Mouse (Mus musculus) heart, postnatal 10 days (tissue): ENCODE data around the gene Abcc4. TPM values are rescaled to one million over a fixed set of nuclear protein-coding genes. Genes with fewer than 3 reads are reported as not detected.
"Not testable (repeated sequence)": the region's sequence is repeated elsewhere in the genome, so short reads cannot be mapped to it uniquely, and the experiment has no call there.

Source experiments
- DNase-seq, 2 experiments: peaks; one replicate each; pipeline ENCODE4 v3.0.0; 2021
- intact Hi-C: fragments of 180-260 bp; cut with DNase I; formaldehyde crosslinking; loops from one replicate; pipeline ENCODE4 v1.15.1; 2025
- total RNA-seq, 2 experiments: library from RNA; stranded (reverse); gene quantifications; 2 replicates each; pipeline ENCODE4 v1.2.3; 2021

The Abcc4 gene
- total RNA-seq, 2 experiments from 2014 or later: 5.2 to 6.2 TPM

DNA sequence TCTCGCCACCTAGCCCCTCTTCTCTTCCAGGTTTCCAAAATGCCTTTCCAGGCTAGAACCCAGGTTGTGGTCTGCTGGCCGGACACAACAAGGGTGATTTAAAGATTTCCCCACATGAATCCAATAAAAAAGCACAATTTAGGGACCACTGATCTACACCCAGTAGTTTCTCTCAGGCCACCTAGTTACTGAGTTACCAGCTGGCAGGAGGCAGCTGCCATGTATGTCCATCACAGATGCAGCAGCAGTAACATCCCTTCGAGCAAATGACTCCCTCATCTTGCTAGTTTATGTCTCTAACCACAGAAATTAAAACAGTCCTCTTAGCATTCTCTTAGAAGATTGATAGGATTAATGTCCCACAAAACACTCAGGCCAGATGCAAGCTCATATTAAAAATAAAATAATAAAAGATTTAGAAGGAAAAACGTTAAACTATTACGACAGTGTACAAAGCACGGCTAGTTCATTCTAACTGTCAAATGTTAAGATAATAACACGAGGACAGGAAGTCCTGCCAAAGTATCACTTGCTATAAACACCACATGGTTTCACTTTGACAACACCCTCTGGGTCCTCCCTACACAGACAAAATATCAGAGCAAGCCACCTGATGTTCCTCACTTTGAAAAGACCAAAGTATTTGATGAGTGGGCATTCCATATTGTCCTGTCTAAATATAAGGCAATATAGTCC lies 56.7 kb downstream of the Abcc4 start:
- DNase-seq: no peak
- intact Hi-C loops: no loop called here

DNA sequence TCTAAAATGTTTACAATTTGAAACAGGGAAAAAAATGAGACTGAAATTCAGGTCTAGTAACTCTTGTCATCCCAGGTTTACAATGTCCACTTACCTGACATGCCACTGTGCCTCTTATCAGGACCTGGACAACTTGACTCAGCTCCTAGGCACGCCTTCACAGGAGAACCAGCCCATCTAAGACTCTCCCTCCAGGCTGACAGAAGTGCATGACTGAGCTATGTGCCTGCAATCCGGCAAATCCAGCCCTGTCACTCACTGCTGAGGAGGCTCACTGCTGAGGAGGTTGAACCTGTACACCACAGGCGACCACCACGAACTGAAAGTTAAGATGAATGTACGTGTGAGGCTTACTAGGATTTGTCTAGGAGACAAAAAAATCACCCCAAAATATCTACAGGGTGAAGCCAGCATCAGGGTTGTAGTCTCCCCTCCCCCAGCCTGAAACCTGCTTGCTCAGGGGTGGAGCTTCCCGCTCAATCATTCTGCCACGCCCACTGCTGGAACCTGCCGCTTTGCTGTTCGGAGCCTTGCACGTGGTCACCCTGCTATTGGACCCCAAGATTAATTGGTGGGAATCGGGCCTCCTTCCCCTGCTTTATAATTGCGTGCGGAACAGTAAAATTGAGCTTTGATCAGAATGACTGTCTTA lies 63.0 kb downstream of the Abcc4 start:
- intact Hi-C loops, DNase-seq: not testable (repeated sequence)

DNA sequence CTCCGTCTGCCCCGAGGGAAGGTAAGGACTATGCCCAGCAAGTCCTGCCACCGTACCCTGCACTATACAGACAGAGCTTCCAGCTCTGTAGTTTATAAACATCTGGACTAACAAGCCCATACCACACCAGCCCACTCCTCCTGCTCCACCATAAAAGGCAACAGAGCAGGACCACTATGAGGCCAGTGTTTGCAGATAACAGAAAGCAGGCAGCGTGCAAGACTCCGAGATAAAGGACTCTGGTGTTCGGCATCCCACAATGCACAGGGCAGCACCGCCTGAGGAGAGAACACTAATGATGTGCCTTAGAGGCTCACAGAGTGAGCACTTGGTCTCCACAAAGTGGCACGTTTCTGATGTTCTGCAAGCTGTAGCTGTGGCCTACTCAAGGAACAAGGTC lies 63.9 kb downstream of the Abcc4 start:
- DNase-seq: no peak
- intact Hi-C loops: no loop called here

DNA sequence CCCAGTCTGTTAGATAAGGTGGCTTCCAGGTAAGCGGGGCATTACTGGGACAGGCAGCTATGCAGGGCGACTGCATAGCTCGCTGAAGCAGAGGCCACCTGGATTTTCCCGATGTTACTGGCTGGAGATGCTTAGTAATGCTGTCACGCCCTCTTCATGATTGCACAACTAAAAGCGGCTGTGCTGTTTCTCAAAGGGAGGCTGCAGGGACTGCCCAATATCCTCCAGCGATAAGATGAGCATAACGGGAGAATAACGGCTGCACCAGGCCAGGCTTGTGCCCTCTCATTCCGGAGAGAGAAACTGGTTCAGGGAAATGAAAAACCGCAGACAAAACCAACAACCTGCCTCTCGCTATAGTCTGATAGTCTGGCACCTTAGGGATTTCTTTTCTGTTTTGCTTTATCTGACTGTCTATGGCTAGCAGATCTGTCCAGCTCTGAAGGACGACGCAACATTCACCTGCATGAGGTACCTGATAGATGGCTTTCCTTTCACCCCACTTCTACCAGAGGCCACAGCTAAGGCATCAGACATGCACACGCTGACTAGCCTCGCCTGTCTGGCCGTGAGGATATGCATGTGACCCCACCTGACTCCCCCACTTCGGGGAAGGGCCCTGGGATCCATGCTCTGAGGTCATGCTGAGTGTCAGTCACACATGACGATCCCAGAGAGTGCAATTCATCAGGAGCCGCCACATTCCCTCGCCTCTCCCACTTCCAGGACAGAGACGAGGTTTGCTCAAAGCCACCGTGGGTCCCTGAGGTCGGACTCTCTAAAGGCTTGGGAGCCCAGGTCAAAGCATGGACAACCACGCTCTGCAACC lies 67.4 kb downstream of the Abcc4 start:
- no peak for DNase-seq
- intact Hi-C loops: no loop called here

DNA sequence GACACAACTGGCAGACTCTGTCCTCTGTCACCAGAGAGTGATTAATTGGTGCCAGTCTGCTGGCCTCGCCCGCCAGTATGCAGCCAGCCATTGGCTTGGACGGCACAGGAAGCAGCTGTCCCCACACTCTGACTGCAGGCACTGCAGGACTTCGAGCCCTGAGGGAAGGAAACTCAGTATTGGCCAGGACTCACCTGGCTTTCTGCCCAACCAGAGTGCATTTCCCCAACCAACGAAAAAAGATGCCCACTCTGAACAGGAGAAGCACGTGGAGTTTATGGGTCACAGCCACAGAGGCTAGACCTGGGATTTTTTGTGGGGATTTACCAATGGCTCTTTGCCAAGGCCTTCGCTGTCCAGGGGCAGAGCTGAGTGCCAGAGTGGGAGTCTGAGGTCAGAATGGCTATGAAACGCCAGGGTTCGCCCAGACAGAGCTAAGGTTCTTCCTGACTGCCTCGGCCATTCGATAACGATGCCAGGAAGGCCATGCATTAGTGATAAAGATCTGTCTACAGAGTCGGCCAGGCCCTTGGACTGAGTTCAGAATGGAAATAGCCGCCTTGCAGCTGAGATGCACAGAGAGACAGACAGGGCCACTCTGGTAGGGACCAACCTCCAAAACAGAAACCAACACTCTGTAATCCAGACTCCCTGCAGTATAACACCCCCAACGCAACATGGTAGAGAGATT lies 70.4 kb downstream of the Abcc4 start:
- intact Hi-C loops: no loop called here
- peak; percentile 73 to 78 for DNase-seq

DNA sequence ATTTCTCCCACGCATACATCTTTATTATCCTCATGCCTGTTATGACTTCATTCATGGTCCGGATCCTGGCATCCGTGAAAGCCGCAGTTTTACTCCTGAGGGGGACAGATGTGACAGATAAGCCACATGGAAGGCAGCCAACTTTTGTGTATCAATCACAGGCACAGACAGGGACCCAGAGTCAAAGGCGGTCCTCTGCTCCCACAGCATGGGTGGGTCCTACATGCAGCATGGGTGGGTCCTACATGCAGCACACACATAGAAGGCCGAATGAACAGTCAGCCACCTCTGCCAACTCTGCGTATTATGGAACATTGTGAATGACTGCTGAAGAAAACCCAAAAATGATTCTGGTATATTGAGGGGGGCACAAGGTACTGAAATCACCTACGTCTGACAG lies 76.4 kb downstream of the Abcc4 start:
- intact Hi-C loops: no loop called here
- no peak for DNase-seq

DNA sequence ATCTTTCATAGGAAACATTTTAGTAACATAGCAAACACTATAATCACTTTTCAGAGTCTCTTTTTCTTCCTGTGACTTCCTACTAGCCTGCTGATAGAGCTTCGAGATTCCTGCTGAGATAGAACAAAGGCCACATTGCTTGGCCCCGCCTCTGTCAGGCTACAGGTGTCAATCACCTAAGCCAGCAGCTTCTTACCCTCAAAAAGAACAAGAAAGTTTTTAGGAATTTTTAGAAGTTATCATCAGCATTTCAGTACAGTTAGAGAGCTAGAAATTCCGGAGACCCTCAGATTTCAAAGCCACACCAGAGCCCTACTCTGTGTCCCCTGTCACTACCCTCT lies 84.6 kb downstream of the Abcc4 start:
- intact Hi-C loops: no loop called here
- no peak for DNase-seq

DNA sequence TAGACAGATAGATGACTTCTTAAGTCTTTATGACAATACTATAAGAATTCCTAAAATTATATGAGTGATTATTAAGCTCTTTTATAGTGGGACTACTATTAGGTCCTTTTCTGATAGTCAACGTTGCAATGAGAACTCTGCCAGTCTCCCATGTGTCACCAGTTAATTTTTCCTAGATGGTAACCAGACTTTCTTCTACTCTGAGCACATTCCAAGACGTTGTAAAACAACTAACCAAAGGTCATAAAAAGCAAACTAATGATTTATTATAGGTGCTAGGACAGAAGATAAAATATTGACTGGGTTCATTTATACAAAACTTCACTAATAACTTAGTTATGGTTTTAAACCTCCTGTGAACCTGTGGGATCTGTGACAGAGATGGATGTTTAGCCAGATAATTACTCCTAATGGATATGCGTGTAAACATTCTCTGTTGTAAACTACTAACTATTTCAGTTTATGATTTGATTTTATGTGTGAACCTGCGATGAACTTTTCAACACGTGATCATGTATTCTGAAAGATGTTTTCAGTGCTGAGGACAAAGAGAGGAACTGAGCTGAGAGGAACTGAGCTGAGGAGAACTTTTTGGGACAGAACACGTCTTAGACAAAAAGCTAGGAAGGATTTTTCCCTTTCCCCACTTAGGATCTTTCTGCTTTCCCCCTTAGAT lies 85.1 kb downstream of the Abcc4 start:
- intact Hi-C loops: no loop called here
- DNase-seq: no peak

DNA sequence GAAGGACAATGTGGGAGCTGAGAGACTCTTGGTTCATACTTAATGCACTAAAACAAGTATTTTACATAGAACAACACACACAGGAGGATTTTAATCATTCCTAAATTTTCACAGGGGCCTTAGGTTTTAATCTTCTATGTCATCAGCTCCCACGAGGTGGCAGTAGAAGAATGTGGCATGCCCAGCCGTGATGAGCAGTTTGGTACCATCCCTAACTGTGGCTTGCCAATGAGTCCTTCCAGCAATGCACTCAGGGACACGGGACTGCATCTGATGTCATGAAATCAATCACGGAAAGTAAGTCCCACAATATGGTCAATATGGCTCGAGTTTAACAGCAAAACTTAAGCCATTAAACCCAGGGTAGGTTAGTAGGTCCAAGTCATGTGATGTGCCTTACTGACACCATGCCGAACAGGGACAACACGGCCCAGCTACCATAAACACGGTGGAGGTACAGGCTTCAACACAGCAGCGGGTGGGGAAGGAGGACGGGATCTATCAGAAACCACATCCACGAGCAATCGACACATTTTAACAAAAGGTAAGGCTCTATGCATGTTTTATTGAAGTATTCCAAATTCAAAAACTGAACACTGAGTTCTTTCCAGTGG lies 89.2 kb downstream of the Abcc4 start:
- DNase-seq: peak; percentile 38 to 70
- intact Hi-C loops: loop anchor here (1.0 to 2.0 kb wide), 3 partner anchors 86 to 200 kb away; no protein-coding TSS in a partner anchor

DNA sequence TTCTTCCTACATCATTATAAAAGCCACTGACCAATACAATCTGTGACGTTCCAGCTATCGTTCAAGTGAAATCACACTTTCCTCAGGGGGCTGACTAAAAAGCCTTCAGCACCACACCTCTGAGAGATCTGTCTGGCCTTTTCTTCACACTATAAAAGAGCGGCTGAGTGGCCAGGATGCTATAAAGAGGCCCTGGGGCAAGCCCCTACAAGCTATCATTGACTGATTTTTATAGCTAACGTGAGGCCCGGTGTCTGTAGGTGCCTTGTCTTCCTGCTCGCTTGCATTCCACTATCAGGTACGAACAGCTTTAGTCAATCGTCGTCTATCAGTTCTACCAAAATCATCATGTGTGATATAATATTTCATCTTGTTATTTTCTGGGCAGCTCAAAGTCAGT lies 92.3 kb downstream of the Abcc4 start:
- intact Hi-C loops: no loop called here
- DNase-seq: no peak

DNA sequence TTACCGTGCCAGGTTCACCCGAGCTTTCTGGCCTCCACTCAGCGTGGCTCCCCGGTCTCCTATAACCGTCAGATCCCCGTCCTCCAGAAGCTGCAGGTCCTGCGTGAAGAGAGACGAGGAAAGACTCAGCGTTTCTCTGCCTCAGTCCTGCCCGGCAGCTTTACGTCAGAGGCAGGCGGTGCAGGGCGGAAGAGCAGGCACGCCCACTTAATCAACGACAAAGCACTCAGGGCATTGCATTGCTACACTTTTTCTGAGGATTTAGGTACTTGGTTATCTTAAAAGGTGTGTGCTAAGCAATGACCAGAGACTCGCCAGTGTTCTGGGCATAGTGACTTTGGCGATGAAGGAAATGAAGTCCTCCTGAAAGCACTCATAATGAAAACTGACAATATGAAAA lies 94.3 kb downstream of the Abcc4 start:
- intact Hi-C loops: no loop called here

DNA sequence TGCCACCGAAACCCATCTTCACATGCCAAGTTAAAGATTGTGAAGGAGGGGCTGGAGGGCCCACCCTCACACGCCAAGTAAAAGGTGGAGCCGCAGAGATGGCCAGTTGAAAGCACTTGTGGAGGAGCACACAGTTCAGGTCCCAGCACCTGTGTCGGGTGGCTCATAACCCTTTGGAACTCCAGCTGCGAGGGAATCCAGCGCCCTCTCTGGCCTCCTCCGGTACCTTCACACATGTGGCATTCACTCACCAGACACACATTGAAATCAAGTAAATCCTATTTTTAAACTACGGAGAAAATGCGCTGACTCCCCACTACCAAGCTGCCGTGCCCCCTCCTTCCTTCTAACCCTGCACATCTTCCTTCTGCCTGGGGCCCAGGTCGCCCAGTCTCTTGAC lies 95.2 kb downstream of the Abcc4 start:
- no peak for DNase-seq
- intact Hi-C loops: no loop called here

More for the DNA sequence above, 94.3 kb downstream of the Abcc4 start:
- DNase-seq: no peak

DNA sequence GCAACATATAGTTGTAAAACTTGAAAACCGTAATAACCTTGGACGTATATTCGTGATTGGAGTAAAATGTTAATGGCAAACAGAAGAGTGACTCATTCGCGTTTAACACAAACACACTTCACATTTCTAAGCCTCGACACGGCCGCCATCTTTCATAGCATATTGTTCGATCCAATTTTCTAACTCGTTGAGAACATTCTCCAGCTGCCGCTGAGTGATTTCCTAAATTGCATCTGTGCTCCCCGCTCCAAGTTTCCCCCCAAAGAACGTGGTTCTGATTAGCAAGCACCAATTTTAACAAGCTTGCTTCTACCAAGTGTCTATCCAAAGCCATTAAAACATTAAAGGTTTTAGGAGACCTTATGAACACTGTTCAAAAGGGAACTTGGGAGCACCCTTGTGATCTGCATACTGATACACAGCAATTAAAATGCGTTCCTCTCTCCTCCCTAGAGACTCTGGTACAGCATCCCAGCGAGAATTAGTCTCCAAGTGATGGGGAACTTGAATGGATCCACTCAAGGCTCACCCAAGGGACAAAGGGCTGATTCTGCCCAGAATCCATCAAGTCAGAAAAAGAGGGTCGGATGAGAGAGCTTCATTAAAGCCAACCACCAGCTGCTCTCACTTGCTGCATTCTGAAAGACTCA lies 97.1 kb downstream of the Abcc4 start:
- intact Hi-C loops: no loop called here
- DNase-seq: no peak

DNA sequence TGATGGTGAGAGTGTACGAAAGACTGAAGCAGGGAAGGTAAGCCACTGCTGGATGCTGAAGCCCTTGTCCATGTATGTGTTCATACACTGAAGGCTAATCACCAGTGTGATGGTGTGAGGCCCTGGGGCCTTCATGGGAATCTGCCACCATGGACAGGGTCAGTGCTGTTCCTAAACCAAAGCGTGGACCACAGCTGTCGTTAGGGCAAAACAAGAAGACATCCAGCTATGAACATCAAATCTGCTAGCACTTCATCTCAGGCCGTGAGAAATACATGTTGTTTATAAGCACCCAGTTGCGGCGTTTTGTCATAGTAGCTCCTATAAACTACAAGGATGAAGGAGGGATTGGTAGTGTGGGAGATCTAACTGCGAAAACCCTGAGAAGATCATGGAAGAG lies 97.7 kb downstream of the Abcc4 start:
- DNase-seq: no peak
- intact Hi-C loops: no loop called here

DNA sequence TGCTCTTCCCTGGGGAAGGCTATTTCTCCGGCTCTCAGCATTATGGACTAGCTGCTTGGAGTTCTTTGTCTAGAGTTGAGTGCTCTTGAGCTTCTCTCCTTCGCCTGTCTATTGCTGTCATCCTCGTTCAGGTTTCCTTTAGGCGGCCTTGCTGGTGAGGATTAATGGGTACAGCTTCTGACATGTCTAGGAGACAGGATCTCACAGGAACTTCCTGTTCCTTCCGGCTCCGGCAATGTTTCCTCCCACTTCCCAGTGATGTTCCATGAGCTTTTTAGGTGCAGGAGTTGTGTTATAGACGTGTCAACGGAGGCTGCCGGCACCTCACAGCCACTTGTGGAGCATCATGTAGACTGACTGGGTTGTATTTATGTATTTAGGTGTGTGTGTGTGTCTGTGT lies 99.5 kb downstream of the Abcc4 start:
- intact Hi-C loops: no loop called here

DNA sequence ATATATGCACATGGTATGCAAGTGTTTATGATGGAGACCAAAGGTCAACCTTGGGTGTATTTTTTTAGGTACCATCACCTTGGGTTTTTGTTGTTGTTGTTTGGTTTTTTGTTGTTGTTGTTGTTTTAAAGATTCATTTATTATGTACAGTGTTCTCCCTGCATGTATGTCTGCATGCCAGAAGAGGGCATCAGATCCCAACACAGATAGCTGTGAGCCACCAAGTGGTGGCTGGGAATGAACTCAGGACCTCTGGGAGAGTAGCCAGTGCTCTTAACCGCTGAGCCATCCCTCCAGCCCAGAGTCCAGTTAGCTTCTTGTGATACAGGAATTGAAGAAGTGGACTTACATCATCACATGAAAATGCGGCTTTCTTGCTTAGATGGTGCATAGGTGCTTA lies 101.1 kb downstream of the Abcc4 start:
- intact Hi-C loops: no loop called here

More for the DNA sequence above, 99.5 kb downstream of the Abcc4 start:
- no peak for DNase-seq

DNA sequence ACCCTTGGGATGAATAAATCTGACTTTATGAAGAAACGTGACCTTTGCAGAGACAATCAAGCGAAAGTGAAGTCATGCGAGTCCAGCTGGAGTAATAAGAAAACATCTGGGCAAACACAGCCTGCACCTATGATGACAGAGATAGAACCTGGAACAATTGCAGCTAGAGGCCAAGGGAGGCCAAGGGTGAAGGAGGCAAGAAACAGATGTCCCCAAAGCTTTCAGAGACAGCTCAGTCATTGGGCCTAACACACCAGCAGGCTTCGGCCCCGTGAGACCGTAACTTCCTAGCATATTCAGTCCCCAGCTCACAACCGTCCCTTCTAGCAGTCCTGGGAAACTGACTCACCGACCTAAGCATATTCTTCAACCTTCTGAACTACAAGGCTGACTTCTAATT lies 104.0 kb downstream of the Abcc4 start:
- DNase-seq: no peak
- intact Hi-C loops: no loop called here

More for the DNA sequence above, 101.1 kb downstream of the Abcc4 start:
- DNase-seq: no peak

DNA sequence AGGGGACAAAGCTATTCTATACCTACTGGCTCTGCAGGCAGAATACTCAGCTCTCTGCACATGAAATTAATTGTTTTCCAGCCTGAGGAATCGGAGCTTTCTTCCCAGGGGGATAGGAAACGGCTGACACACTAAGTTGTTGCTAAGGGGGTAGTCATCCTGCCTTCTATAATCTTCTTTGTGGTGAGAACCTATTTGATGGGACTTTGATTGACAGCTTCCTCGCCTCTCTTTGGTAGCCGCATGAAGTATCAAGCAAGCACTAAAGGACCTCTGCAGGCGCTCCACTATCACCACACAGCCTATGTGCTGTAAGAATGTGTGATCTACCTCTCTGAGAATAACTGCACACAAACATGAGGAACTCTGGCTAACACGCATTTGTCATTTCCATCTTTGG lies 105.3 kb downstream of the Abcc4 start:
- intact Hi-C loops: no loop called here
- no peak for DNase-seq

DNA sequence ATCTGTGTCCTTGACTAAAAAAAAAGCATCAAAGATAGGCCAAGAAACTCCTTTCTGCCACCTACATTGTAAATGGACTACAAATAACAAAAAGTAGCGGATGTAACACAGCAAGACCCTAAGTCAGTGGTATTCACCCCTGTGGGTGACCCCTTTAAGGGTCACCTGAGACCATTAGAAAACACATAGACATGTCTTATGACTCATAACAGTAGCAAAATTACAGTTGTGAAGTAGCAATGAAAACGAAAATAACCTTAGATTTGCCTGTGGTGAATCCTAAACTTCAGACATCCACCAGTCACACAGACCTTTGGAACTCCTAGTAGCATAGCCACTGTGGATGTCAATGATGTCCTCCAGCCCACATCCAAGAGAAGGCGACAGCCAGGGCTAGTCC lies 107.3 kb downstream of the Abcc4 start:
- intact Hi-C loops: no loop called here
- DNase-seq: no peak

DNA sequence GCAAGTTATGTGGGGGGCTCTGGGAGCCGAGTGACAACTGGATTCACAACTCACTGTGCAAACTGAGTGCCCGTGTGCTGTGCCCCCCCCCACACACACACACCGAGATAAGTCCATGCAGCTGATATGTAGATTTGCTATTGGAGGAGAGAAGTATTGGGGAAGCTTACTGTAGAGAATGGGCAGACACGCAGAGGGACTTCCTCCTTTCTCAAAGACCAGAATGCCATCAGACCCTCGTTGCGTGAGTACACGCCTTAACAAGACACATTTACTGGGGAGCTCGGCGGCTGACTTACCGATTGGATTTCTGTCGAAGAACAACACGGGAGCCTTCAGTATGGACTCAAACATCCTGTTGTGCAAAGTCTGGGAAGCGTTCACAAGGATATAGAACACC lies 111.6 kb downstream of the Abcc4 start:
- intact Hi-C loops: loop anchor here (5.0 kb wide), 5 partner anchors 87 to 587 kb away; partner anchors contain the start of gene Sox21

More for the DNA sequence above, 111.6 kb downstream of the Abcc4 start:
- peak in 1 of 2 experiments; percentile 10 for DNase-seq
